ENCODE assay signal across 8 mouse cellular contexts in the genomic region with DNA sequence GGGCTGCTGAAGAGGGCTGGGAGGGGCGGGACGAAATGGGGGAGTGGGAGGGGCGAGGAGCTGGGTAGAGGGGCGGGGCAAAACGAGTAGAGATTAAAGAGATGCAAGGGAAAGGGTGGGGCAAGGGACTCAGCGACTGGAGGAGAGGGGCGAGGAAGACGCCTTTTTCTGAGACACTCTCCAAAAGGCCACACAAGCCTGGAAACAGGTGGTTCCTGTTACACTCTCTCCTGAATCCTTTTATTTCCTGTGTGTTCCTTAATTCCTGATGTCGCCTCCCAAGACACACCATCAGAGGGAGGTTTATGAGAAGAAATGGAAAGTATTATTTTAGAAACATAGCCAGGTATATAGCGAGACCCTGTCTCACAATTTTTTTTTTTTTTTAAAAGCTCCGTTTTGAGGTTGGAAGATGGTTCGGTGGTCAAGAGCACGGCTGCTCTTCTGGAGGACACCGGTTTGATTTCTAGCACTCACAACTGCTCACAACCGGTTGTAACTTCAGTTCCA. TPM values are rescaled to one million over a fixed set of nuclear protein-coding genes. Genes with fewer than 3 reads are reported as not detected.
DNase-seq lines count a peak whose midpoint lies in the region; ATAC-seq and TF ChIP-seq lines count a peak whose summit lies in the region.

No protein-coding gene starts in this region.

- ATAC-seq in heart, postnatal 0 days (ENCODE audit: insufficient read depth, low read depth): no peak
- ATAC-seq in hindbrain, embryonic 15.5 days (ENCODE audit: low FRiP score, low read depth): no peak; the same call in 1 of the 2 replicates
- no peak for ATAC-seq in midbrain, embryonic 13.5 days
- no peak for ATAC-seq in erythroid progenitor cell, adult 5-6 weeks (replicated peaks; ENCODE audit: low FRiP score, poor library complexity, severe bottlenecking)

- no peak for TF ChIP-seq CTCF in heart, postnatal 0 days (IDR thresholded peaks at IDR 0.05; ENCODE audit: low read depth)
- TF ChIP-seq CTCF in bone marrow macrophage, adult 2 months (IDR thresholded peaks at IDR 0.05; ENCODE audit: low read depth, low read length): no peak

- peak overlapping the region; percentile 69 for H3K4me2 ChIP-seq in heart, postnatal 0 days (ENCODE audit: low read depth, low read length)
- peak overlapping the region; percentile 86 for H3K4me2 ChIP-seq in hindbrain, embryonic 15.5 days
- H3K4me2 ChIP-seq in midbrain, embryonic 13.5 days (replicated peaks): peak overlapping the region; percentile 99

- TF ChIP-seq EP300 in heart, postnatal 0 days (IDR thresholded peaks at IDR 0.05; ENCODE audit: low read depth): no peak

- no peaks in the 10 kb centered on the region for H3K9me3 ChIP-seq in heart, postnatal 0 days (replicated peaks; ENCODE audit: control insufficient read depth, low read length)
- H3K9me3 ChIP-seq in hindbrain, embryonic 15.5 days: no peaks in the 10 kb centered on the region
- no peaks in the 10 kb centered on the region for H3K9me3 ChIP-seq in midbrain, embryonic 13.5 days

- no peaks in the 10 kb centered on the region for H3K27me3 ChIP-seq in heart, postnatal 0 days (ENCODE audit: control insufficient read depth, insufficient read depth, low read length)
- H3K27me3 ChIP-seq in hindbrain, embryonic 15.5 days: no peaks in the 10 kb centered on the region
- no peaks in the 10 kb centered on the region for H3K27me3 ChIP-seq in midbrain, embryonic 13.5 days

- H3K4me3 ChIP-seq in heart, postnatal 0 days (ENCODE audit: low read depth, low read length): peak overlapping the region; percentile 75
- peak overlapping the region; percentile 61 for H3K4me3 ChIP-seq in bone marrow macrophage, adult 2 months (ENCODE audit: insufficient read depth, low read length)
- peak overlapping the region; percentile 69 for H3K4me3 ChIP-seq in hindbrain, embryonic 15.5 days
- H3K4me3 ChIP-seq in midbrain, embryonic 13.5 days (replicated peaks): peak overlapping the region; percentile 96

- WGBS in heart, postnatal 0 days: 8% methylated on average over 15 of the region's 15 CpGs
- WGBS in hindbrain, embryonic 15.5 days: 9% methylated on average over 15 of the region's 15 CpGs
- 7% methylated on average over 15 of the region's 15 CpGs for WGBS in midbrain, embryonic 13.5 days

- peak overlapping the region; percentile 75; the same call in 1 of the 2 replicates for H3K9ac ChIP-seq in heart, postnatal 0 days (replicated peaks; ENCODE audit: low read depth, low read length)
- peak overlapping the region; percentile 83 for H3K9ac ChIP-seq in hindbrain, embryonic 15.5 days
- H3K9ac ChIP-seq in midbrain, embryonic 13.5 days (replicated peaks): peak overlapping the region; percentile 51

- no peaks in the 10 kb centered on the region for H3K36me3 ChIP-seq in heart, postnatal 0 days (replicated peaks; ENCODE audit: control insufficient read depth, insufficient read depth, low read length)
- H3K36me3 ChIP-seq in hindbrain, embryonic 15.5 days: no peaks in the 10 kb centered on the region
- peaks cover 14% of the 10 kb centered on the region for H3K36me3 ChIP-seq in midbrain, embryonic 13.5 days

- peaks cover 8% of the 10 kb centered on the region for H3K4me1 ChIP-seq in heart, postnatal 0 days (ENCODE audit: control insufficient read depth, insufficient read depth)
- H3K4me1 ChIP-seq in bone marrow macrophage, adult 2 months (ENCODE audit: control insufficient read depth, insufficient read depth, low read length): peaks cover 12% of the 10 kb centered on the region
- peaks cover 24% of the 10 kb centered on the region for H3K4me1 ChIP-seq in hindbrain, embryonic 15.5 days (replicated peaks)
- H3K4me1 ChIP-seq in midbrain, embryonic 13.5 days (replicated peaks): peaks cover 18% of the 10 kb centered on the region

- no peak overlapping the region; the same call in 1 of the 2 replicates for H3K27ac ChIP-seq in heart, postnatal 0 days (ENCODE audit: low read depth)
- H3K27ac ChIP-seq in bone marrow macrophage, adult 2 months (ENCODE audit: insufficient read depth, low read depth, low read length): peak overlapping the region; percentile 16; the same call in 1 of the 2 replicates
- peak overlapping the region; percentile 74 for H3K27ac ChIP-seq in hindbrain, embryonic 15.5 days (replicated peaks)
- H3K27ac ChIP-seq in midbrain, embryonic 13.5 days: 0 out of 2 replicates have a peak overlapping the region, but pooled peaks have one; percentile 74

- TF ChIP-seq POLR2A in bone marrow macrophage, adult 2 months (IDR thresholded peaks at IDR 0.05; ENCODE audit: borderline replicate concordance, low read depth, low read length): no peak

- DNase-seq in heart, postnatal 0 days (ENCODE audit: low spot score): no peak
- no peak for DNase-seq in heart, adult 9 months (ENCODE audit: low spot score in 2 of 2)
- no peak for DNase-seq in cerebellum, adult 11-12 months
- no peak for DNase-seq in gastrocnemius, adult 8-10 months (ENCODE audit: low spot score in 2 of 2)

RNA-seq across cellular contexts. Expression of a gene that starts 0.4 kb away (rescaled TPM):
- total RNA-seq in heart, postnatal 0 days (2014; rRNA removed; ENCODE audit: low replicate concordance): 7.0 and 15.4 TPM in 2 replicates
- polyA plus RNA-seq in heart, postnatal 0 days (2015; fragmentation: Nextera tagmentation; extraction: Ambion mirVana): 14.7 TPM in 2 replicates
- 41.6 and 42.5 TPM in 2 replicates for polyA plus RNA-seq in bone marrow macrophage, adult 2 months (2012; ENCODE audit: insufficient read depth, insufficient read length, missing spikeins)
- 67.9 and 71.6 TPM in 2 replicates for polyA plus RNA-seq in hindbrain, embryonic 15.5 days (2015; fragmentation: Nextera tagmentation; extraction: Ambion mirVana)
- polyA plus RNA-seq in midbrain, embryonic 13.5 days (2015; fragmentation: Nextera tagmentation; extraction: Ambion mirVana): 63.3 and 68.9 TPM in 2 replicates
- total RNA-seq in gastrocnemius, adult 8-10 months (2022): 10 to 100 TPM; 31.9 to 41.9 (median 38.4) TPM
- 139 and 184 TPM in 2 replicates for total RNA-seq in erythroid progenitor cell, adult 5-6 weeks (2015; ENCODE audit: low replicate concordance)
- total RNA-seq in erythroid progenitor cell, adult 5-6 weeks (2017; ENCODE audit: low replicate concordance): 212 and 322 TPM in 2 replicates

RNA-seq across cellular contexts. Expression of a gene that starts 28.2 kb away (rescaled TPM):
- total RNA-seq in heart, postnatal 0 days (2014; rRNA removed; ENCODE audit: low replicate concordance): 0.12 and 0.84 TPM in 2 replicates
- 0.37 and 0.38 TPM in 2 replicates for polyA plus RNA-seq in heart, postnatal 0 days (2015; fragmentation: Nextera tagmentation; extraction: Ambion mirVana)
- polyA plus RNA-seq in bone marrow macrophage, adult 2 months (2012; ENCODE audit: insufficient read depth, insufficient read length, missing spikeins): 5.5 and 7.6 TPM in 2 replicates
- 0.25 and 0.27 TPM in 2 replicates for polyA plus RNA-seq in hindbrain, embryonic 15.5 days (2015; fragmentation: Nextera tagmentation; extraction: Ambion mirVana)
- polyA plus RNA-seq in midbrain, embryonic 13.5 days (2015; fragmentation: Nextera tagmentation; extraction: Ambion mirVana): 0.08 and 0.13 TPM in 2 replicates
- under 1 TPM; 0.07 to 0.21 (median 0.14) TPM for total RNA-seq in gastrocnemius, adult 8-10 months (2022)
- 5.0 and 5.9 TPM in 2 replicates for total RNA-seq in erythroid progenitor cell, adult 5-6 weeks (2015; ENCODE audit: low replicate concordance)
- total RNA-seq in erythroid progenitor cell, adult 5-6 weeks (2017; ENCODE audit: low replicate concordance): 0.51 and 1.7 TPM in 2 replicates

RNA-seq across cellular contexts. Expression of a gene that starts 49.2 kb away (rescaled TPM):
- 1.9 and 3.2 TPM in 2 replicates for total RNA-seq in heart, postnatal 0 days (2014; rRNA removed; ENCODE audit: low replicate concordance)
- 2.6 and 2.9 TPM in 2 replicates for polyA plus RNA-seq in heart, postnatal 0 days (2015; fragmentation: Nextera tagmentation; extraction: Ambion mirVana)
- polyA plus RNA-seq in bone marrow macrophage, adult 2 months (2012; ENCODE audit: insufficient read depth, insufficient read length, missing spikeins): 2.5 and 2.9 TPM in 2 replicates
- polyA plus RNA-seq in hindbrain, embryonic 15.5 days (2015; fragmentation: Nextera tagmentation; extraction: Ambion mirVana): 4.9 and 5.1 TPM in 2 replicates
- 3.9 and 4.5 TPM in 2 replicates for polyA plus RNA-seq in midbrain, embryonic 13.5 days (2015; fragmentation: Nextera tagmentation; extraction: Ambion mirVana)
- 1 to 10 TPM; 1.2 to 2.8 (median 1.7) TPM for total RNA-seq in gastrocnemius, adult 8-10 months (2022)
- total RNA-seq in erythroid progenitor cell, adult 5-6 weeks (2015; ENCODE audit: low replicate concordance): 1.7 and 16.6 TPM in 2 replicates
- not detected in 2 replicates for total RNA-seq in erythroid progenitor cell, adult 5-6 weeks (2017; ENCODE audit: low replicate concordance)

RNA-seq across cellular contexts. Expression of a gene that starts 51.4 kb away (rescaled TPM):
- 142 and 153 TPM in 2 replicates for total RNA-seq in heart, postnatal 0 days (2014; rRNA removed; ENCODE audit: low replicate concordance)
- polyA plus RNA-seq in heart, postnatal 0 days (2015; fragmentation: Nextera tagmentation; extraction: Ambion mirVana): 193 and 200 TPM in 2 replicates
- 68.6 and 74.0 TPM in 2 replicates for polyA plus RNA-seq in bone marrow macrophage, adult 2 months (2012; ENCODE audit: insufficient read depth, insufficient read length, missing spikeins)
- polyA plus RNA-seq in hindbrain, embryonic 15.5 days (2015; fragmentation: Nextera tagmentation; extraction: Ambion mirVana): 317 and 322 TPM in 2 replicates
- polyA plus RNA-seq in midbrain, embryonic 13.5 days (2015; fragmentation: Nextera tagmentation; extraction: Ambion mirVana): 364 and 378 TPM in 2 replicates
- total RNA-seq in gastrocnemius, adult 8-10 months (2022): 100 to 1,000 TPM; 181 to 185 (median 183) TPM
- total RNA-seq in erythroid progenitor cell, adult 5-6 weeks (2015; ENCODE audit: low replicate concordance): 114 and 120 TPM in 2 replicates
- 158 and 165 TPM in 2 replicates for total RNA-seq in erythroid progenitor cell, adult 5-6 weeks (2017; ENCODE audit: low replicate concordance)
